Comparison of ENCODE assay signal across 1 mouse cellular context in the genomic region with DNA sequence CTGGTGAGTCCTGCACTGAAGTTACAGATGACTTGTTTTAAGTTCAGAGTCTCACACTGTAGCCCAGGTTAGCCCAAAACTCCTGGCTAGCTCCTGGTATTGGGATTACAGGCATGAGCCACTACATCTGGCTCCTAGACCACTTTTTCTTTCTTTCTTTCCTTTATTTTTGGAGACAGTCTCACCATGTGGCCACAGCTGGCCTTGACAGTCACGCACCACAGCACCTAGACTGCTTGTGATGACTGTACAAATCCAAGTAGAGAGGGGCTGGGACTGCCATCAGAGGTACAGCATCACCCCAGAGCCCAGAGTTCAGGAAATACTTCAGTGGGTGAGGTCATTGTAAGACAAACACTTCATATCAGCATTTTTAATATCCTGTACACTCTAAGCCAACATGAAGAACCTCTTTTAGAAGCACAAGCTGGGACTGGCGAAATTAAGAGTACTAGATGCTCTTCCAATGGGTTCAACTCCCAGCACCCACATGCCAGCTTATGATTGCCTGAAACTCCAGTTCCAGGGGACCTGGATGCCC.
A peak's percentile ranks its signal among the peaks of the same experiment; 100 is the strongest.
TF ChIP-seq lines count a peak whose summit lies in the region.

No protein-coding gene starts in this region.

TF ChIP-seq in CH12.LX, 34 proteins besides CTCF, POLR2A, EP300 and RAD21:
- TF ChIP-seq MYC (IDR thresholded peaks at IDR 0.05; ENCODE audit: low read depth, low read length) (peak; percentile 66; the same call in 1 of the 2 replicates), ETS1 (conservative IDR thresholded peaks at IDR 0.05; ENCODE audit: low read depth, low read length) (peak; percentile 87), SIN3A (IDR thresholded peaks at IDR 0.05; ENCODE audit: low read length) (peak; percentile 92), JUN (IDR thresholded peaks at IDR 0.05; ENCODE audit: insufficient read depth, low read depth, low read length) (peak; percentile 34; the same call in 1 of the 2 replicates), HCFC1 (IDR thresholded peaks at IDR 0.05; ENCODE audit: low read depth, low read length) (no peak)
